Mouse (Mus musculus) hindbrain, embryonic 14.5 days (tissue): ENCODE measurements at regions not wholly inside any gene's neighbourhood (a gene's known extent, or its start where the extent isn't known, plus 50 kb on each side); places are given as distances from the start of the nearest gene placed in this dataset.

Source experiments
- ATAC-seq: fragments of 200-750 bp; cut with Nextera tagmentation; 2 replicates; pipeline ENCODE4 v1.8.0; 2017; ENCODE audit warnings: moderate number of reproducible peaks, mild to moderate bottlenecking, moderate TSS enrichment, moderate library complexity; ENCODE audit not compliant: low FRiP score
- DNase-seq: peaks from one replicate; pipeline ENCODE4 v3.0.0-alpha.2; 2015; ENCODE audit warnings: low spot score
- H3K27ac ChIP-seq: fragments of 300-500 bp; sonication (generic); 2 replicates; pipeline ENCODE4 v1.5.1; 2014; ENCODE audit warnings: mild to moderate bottlenecking, moderate library complexity
- H3K27me3 ChIP-seq: fragments of 300-500 bp; sonication (generic); 2 replicates; pipeline ENCODE4 v1.6.1; 2014; ENCODE audit warnings: mild to moderate bottlenecking, low read length, mixed read lengths; ENCODE audit not compliant: control insufficient read depth, insufficient read depth
- H3K36me3 ChIP-seq: fragments of 300-500 bp; sonication (generic); replicated peaks from 2 replicates; pipeline ENCODE4 v1.6.1; 2014; ENCODE audit not compliant: control insufficient read depth, insufficient read depth
- H3K4me1 ChIP-seq: fragments of 300-500 bp; sonication (generic); replicated peaks from 2 replicates; pipeline ENCODE4 v1.6.1; 2014; ENCODE audit warnings: antibody characterized with exemption, low read length, mixed read lengths; ENCODE audit not compliant: control insufficient read depth, insufficient read depth
- H3K4me2 ChIP-seq: fragments of 300-500 bp; sonication (generic); replicated peaks from 2 replicates; pipeline ENCODE4 v1.6.1; 2014; ENCODE audit warnings: mild to moderate bottlenecking, moderate library complexity
- H3K4me3 ChIP-seq: fragments of 300-500 bp; sonication (generic); replicated peaks from 2 replicates; pipeline ENCODE4 v1.5.1; 2014; ENCODE audit warnings: mild to moderate bottlenecking, low read length
- H3K9ac ChIP-seq: fragments of 300-500 bp; sonication (generic); 2 replicates; pipeline ENCODE4 v1.6.1; 2014
- H3K9me3 ChIP-seq: fragments of 300-500 bp; sonication (generic); 2 replicates; pipeline ENCODE4 v1.6.1; 2016; ENCODE audit warnings: low read length; ENCODE audit not compliant: control insufficient read depth
- WGBS: fragments of 180-500 bp; shearing (Covaris S2); extraction: QIAGEN DNeasy Blood & Tissue Kit; methylation state at CpG from one replicate; pipeline ENCODE4 v1.1.7; 2014; 5-methylcytosine and 5-hydroxymethylcytosine counted together

DNA sequence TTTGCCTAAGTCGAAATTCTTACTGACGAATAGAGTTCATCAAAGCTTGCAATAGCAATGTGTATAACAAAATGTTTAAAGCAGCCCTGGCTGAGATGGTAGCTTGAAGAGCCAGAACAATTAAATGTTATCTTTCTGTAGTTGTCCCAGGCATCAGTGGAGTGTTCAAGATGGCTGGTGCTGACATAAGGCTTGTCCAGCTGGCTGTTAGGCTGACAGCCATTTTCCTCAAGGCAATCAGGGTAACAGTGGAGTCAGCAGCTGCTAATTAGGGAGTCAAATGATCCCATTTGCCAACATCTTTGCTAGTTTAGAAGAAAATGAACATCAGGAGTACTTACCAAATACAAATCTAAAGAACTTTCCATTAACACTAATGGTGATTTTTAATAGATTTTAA is 936.3 kb downstream of the Nsun3 start:
- Histone ChIP-seq H3K27ac (no peak overlapping the region), H3K4me3 (no peak overlapping the region), H3K9ac (no peak overlapping the region), H3K9me3 (no peaks in the 10 kb centered on the region), H3K36me3 (no peaks in the 10 kb centered on the region), H3K4me2 (no peak overlapping the region), H3K27me3 (no peaks in the 10 kb centered on the region), H3K4me1 (no peaks in the 10 kb centered on the region)
- DNase-seq (peak; percentile 27), ATAC-seq (0 out of 2 replicates have a peak, but pooled peaks have one; percentile 43)
- WGBS = 87% methylated on average over 2 of the region's 2 CpGs
